Mouse (Mus musculus) C2C12 (cell line): ENCODE measurements at regions not wholly inside any gene's neighbourhood (a gene's known extent, or its start where the extent isn't known, plus 50 kb on each side); places are given as distances from the start of the nearest gene placed in this dataset.

Experiments used
- CTCF ChIP-seq: IDR thresholded peaks from one replicate; pipeline ENCODE4 v1.5.1; 2011; ENCODE audit not compliant: control insufficient read depth, insufficient read depth, insufficient read length
- MAX ChIP-seq: IDR thresholded peaks from one replicate; pipeline ENCODE4 v1.6.1; 2011; ENCODE audit warnings: mild to moderate bottlenecking, control low read depth
- MYOG ChIP-seq: IDR thresholded peaks from one replicate; pipeline ENCODE4 v1.6.1; 2011; ENCODE audit not compliant: control insufficient read depth, insufficient read length; ENCODE audit errors: extremely low read depth
- USF1 ChIP-seq: IDR thresholded peaks from one replicate; pipeline ENCODE4 v1.6.1; 2011; ENCODE audit warnings: low read depth, mild to moderate bottlenecking, control low read depth, moderate library complexity

GRCm38 (mm10) chr7:68682318-68682728, 66.7 kb downstream of the Arrdc4 start:
- no peak for TF ChIP-seq CTCF
- TF ChIP-seq USF1: no peak
- no peak for TF ChIP-seq MAX
- TF ChIP-seq MYOG: no peak
